In genomic region chr12:109399591-109399990, GRCm38 (mm10) we compare ENCODE assay signal across 9 mouse cellular contexts. TPM values are rescaled to one million over a fixed set of nuclear protein-coding genes. Genes with fewer than 3 reads are reported as not detected.
DNase-seq lines count a peak whose midpoint lies in the region; ATAC-seq and TF ChIP-seq lines count a peak whose summit lies in the region.
"Had no signal": no experiment of that assay in that cellular context is flagged by ENCODE, and none has a peak within 500 bp of the region (broad histone marks: within the 10 kb centered on the region; RNA-seq: fewer than 3 reads in every experiment).

No protein-coding gene starts in this region.

- 0 out of 2 replicates have a peak overlapping the region, but pooled peaks have one; percentile 56 for H3K27ac ChIP-seq in hindbrain, embryonic 10.5 days
- H3K27ac ChIP-seq in hindbrain, embryonic 11.5 days (ENCODE audit: low read depth, low read length), result no peak overlapping the region
- peak overlapping the region; percentile 60 for H3K27ac ChIP-seq in forebrain, embryonic 10.5 days
- H3K27ac ChIP-seq in thymus, adult 2 months (ENCODE audit: control insufficient read depth, insufficient read depth, low read length), result no peak overlapping the region

- peak overlapping the region; percentile 24 for H3K4me3 ChIP-seq in hindbrain, embryonic 10.5 days
- no peak overlapping the region for H3K4me3 ChIP-seq in hindbrain, embryonic 11.5 days (ENCODE audit: low read depth, low read length)
- H3K4me3 ChIP-seq in forebrain, embryonic 10.5 days, result no peak overlapping the region
- no peak overlapping the region for H3K4me3 ChIP-seq in thymus, adult 2 months (ENCODE audit: control insufficient read depth, insufficient read depth, low read length)
- H3K4me3 ChIP-seq: erythroblast, embryonic 14.5 days had no signal

- H3K4me1 ChIP-seq in hindbrain, embryonic 10.5 days (replicated peaks), result peaks cover 81% of the 10 kb centered on the region
- H3K4me1 ChIP-seq in hindbrain, embryonic 11.5 days (replicated peaks; ENCODE audit: control insufficient read depth, insufficient read depth, low read length), result no peaks in the 10 kb centered on the region; the same call in 1 of the 2 replicates
- peaks cover 75% of the 10 kb centered on the region for H3K4me1 ChIP-seq in forebrain, embryonic 10.5 days
- H3K4me1 ChIP-seq in thymus, adult 2 months (replicated peaks; ENCODE audit: control insufficient read depth, insufficient read depth, low read length), result no peaks in the 10 kb centered on the region

- H3K9ac ChIP-seq in hindbrain, embryonic 11.5 days (ENCODE audit: low read depth, low read length), result no peak overlapping the region

- TF ChIP-seq POLR2A in thymus, adult 2 months (IDR thresholded peaks at IDR 0.05; ENCODE audit: control insufficient read depth, extremely low read depth, insufficient read depth, low read length, poor library complexity), result no peak

- DNase-seq in hindbrain, embryonic 10.5 days (ENCODE audit: low spot score), result no peak
- no peak for DNase-seq in hindbrain, embryonic 11.5 days (ENCODE audit: low spot score)
- DNase-seq in forebrain, embryonic 10.5 days (ENCODE audit: extremely low spot score, low spot score), result no peak
- peak; percentile 52 to 63 for DNase-seq in layer of hippocampus, postnatal 14 days (ENCODE audit: low spot score in 2 of 2)
- DNase-seq in lung, postnatal 4 days, result peak; percentile 50 to 58
- peak; percentile 50 for DNase-seq in telencephalon, adult 2 months (ENCODE audit: low read depth, low spot score)
- DNase-seq in thymus, adult 2 months, result no peak

- H3K4me2 ChIP-seq in hindbrain, embryonic 11.5 days (replicated peaks; ENCODE audit: low read depth, low read length), result no peak overlapping the region

- no peak for ATAC-seq in hindbrain, embryonic 11.5 days (ENCODE audit: low FRiP score)
- ATAC-seq in hematopoietic stem cell, adult 5-6 weeks (replicated peaks in 1 of 2; ENCODE audit: insufficient read depth in 1 of 2, low FRiP score in 2 of 2, low TSS enrichment in 1 of 2, low read depth in 1 of 2, poor library complexity in 2 of 2, severe bottlenecking in 2 of 2), result peak; percentile 27 to 44; a peak in 1 of 4 replicates

- peaks cover 44% of the 10 kb centered on the region for H3K27me3 ChIP-seq in hindbrain, embryonic 10.5 days (ENCODE audit: insufficient read depth, poor library complexity, severe bottlenecking)
- H3K27me3 ChIP-seq in hindbrain, embryonic 11.5 days (ENCODE audit: control insufficient read depth, insufficient read depth, low read length), result no peaks in the 10 kb centered on the region
- H3K27me3 ChIP-seq in forebrain, embryonic 10.5 days (ENCODE audit: poor library complexity, severe bottlenecking), result peaks cover 63% of the 10 kb centered on the region
- no peaks in the 10 kb centered on the region for H3K27me3 ChIP-seq in thymus, adult 2 months (ENCODE audit: control insufficient read depth, insufficient read depth, low read length)

- H3K36me3 ChIP-seq in hindbrain, embryonic 10.5 days, result no peaks in the 10 kb centered on the region
- H3K36me3 ChIP-seq in hindbrain, embryonic 11.5 days (ENCODE audit: control insufficient read depth, insufficient read depth, low read length), result no peaks in the 10 kb centered on the region
- H3K36me3 ChIP-seq in forebrain, embryonic 10.5 days (replicated peaks), result no peaks in the 10 kb centered on the region
- H3K36me3 ChIP-seq in thymus, adult 2 months (ENCODE audit: control insufficient read depth, insufficient read depth, low read length), result no peaks in the 10 kb centered on the region

- WGBS in hindbrain, embryonic 10.5 days, result 32% methylated on average over 22 of the region's 22 CpGs
- 17% methylated on average over 22 of the region's 22 CpGs for WGBS in hindbrain, embryonic 11.5 days
- WGBS in forebrain, embryonic 10.5 days, result 44% methylated on average over 22 of the region's 22 CpGs
- WGBS in thymus, adult 2 months, result 14% methylated on average over 22 of the region's 22 CpGs

- no peak for TF ChIP-seq CTCF in thymus, adult 2 months (IDR thresholded peaks at IDR 0.05; ENCODE audit: borderline replicate concordance, control insufficient read depth, extremely low read depth, insufficient read depth, low read length, poor library complexity)

- H3K9me3 ChIP-seq in hindbrain, embryonic 10.5 days, result no peaks in the 10 kb centered on the region
- H3K9me3 ChIP-seq in hindbrain, embryonic 11.5 days (ENCODE audit: control insufficient read depth, low read length), result no peaks in the 10 kb centered on the region
- H3K9me3 ChIP-seq in forebrain, embryonic 10.5 days, result no peaks in the 10 kb centered on the region

RNA-seq across cellular contexts. Expression of gene Dlk1, which starts 53.0 kb away (rescaled TPM):
- polyA plus RNA-seq in hindbrain, embryonic 10.5 days (2016; fragmentation: Nextera tagmentation; extraction: Ambion mirVana), result 64.4 and 82.8 TPM in 2 replicates
- 77.7 and 84.4 TPM in 2 replicates for polyA plus RNA-seq in hindbrain, embryonic 11.5 days (2014; fragmentation: Nextera tagmentation; extraction: Ambion mirVana)
- polyA plus RNA-seq in forebrain, embryonic 10.5 days (2016; fragmentation: Nextera tagmentation; extraction: Ambion mirVana), result 200 and 274 TPM in 2 replicates
- not detected in 2 replicates for total RNA-seq in hematopoietic stem cell, adult 5-6 weeks (2017)
- total RNA-seq in layer of hippocampus, postnatal 14 days (2021), result 1 to 10 TPM; 1.9 to 2.3 TPM
- polyA plus RNA-seq in thymus, adult 2 months (2012; rRNA removed), result 2.2 and 4.1 TPM in 2 replicates

Comparison
In these comparisons a context has a peak if more than half of its experiments do, and no peak if none do; other contexts are left out.
1. H3K27ac ChIP-seq: peak in hindbrain, embryonic 10.5 days (single experiment) and forebrain, embryonic 10.5 days (single experiment); none in hindbrain, embryonic 11.5 days (single experiment) and thymus, adult 2 months (single experiment).
2. DNase-seq: peak in layer of hippocampus, postnatal 14 days (2 of 2), lung, postnatal 4 days (2 of 2) and telencephalon, adult 2 months (single experiment); none in hindbrain, embryonic 10.5 days (single experiment), hindbrain, embryonic 11.5 days (single experiment), forebrain, embryonic 10.5 days (single experiment) and thymus, adult 2 months (single experiment).
3. RNA of gene Dlk1, which starts 53.0 kb away (polyA plus RNA-seq): 200 to 274 TPM in forebrain, embryonic 10.5 days, 64.4 to 82.8 TPM in hindbrain, embryonic 10.5 days and 77.7 to 84.4 TPM in hindbrain, embryonic 11.5 days; 2.2 to 4.1 TPM in thymus, adult 2 months; every median in the first group is over 10 times any median in the second.